Mouse (Mus musculus) forebrain, postnatal 0 days (tissue): ENCODE measurements at regions not wholly inside any gene's neighbourhood (a gene's known extent, or its start where the extent isn't known, plus 50 kb on each side); places are given as distances from the start of the nearest gene placed in this dataset.

ENCODE experiments used
- ATAC-seq: fragments of 200-750 bp; cut with Nextera tagmentation; 2 replicates; pipeline ENCODE4 v1.8.0; 2017; ENCODE audit warnings: mild to moderate bottlenecking, moderate library complexity
- DNase-seq: peaks from one replicate; pipeline ENCODE4 v3.0.0-alpha.2; 2015
- H3K27ac ChIP-seq: fragments of 300-500 bp; sonication (generic); 2 replicates; pipeline ENCODE4 v1.5.1; 2014; ENCODE audit warnings: low read depth, mild to moderate bottlenecking, antibody characterized with exemption, low read length, moderate library complexity, mixed read lengths
- H3K27me3 ChIP-seq: fragments of 300-500 bp; sonication (generic); 2 replicates; pipeline ENCODE4 v1.6.1; 2014; ENCODE audit warnings: mild to moderate bottlenecking, low read length, mixed read lengths; ENCODE audit not compliant: insufficient read depth
- H3K36me3 ChIP-seq: fragments of 300-500 bp; sonication (generic); 2 replicates; pipeline ENCODE4 v1.6.1; 2014; ENCODE audit warnings: mild to moderate bottlenecking, moderate library complexity; ENCODE audit not compliant: insufficient read depth
- H3K4me1 ChIP-seq: fragments of 300-500 bp; sonication (generic); 2 replicates; pipeline ENCODE4 v1.6.1; 2014; ENCODE audit warnings: antibody characterized with exemption; ENCODE audit not compliant: insufficient read depth
- H3K4me2 ChIP-seq: fragments of 300-500 bp; sonication (generic); 2 replicates; pipeline ENCODE4 v1.6.1; 2014; ENCODE audit warnings: low read depth, mild to moderate bottlenecking, moderate library complexity
- H3K4me3 ChIP-seq: fragments of 300-500 bp; sonication (generic); 2 replicates; pipeline ENCODE4 v1.5.1; 2014; ENCODE audit warnings: low read depth, low read length, mixed read lengths
- H3K9ac ChIP-seq: fragments of 300-500 bp; sonication (generic); 2 replicates; pipeline ENCODE4 v1.6.1; 2014; ENCODE audit warnings: mild to moderate bottlenecking
- H3K9me3 ChIP-seq: fragments of 300-500 bp; sonication (generic); 2 replicates; pipeline ENCODE4 v1.6.1; 2016; ENCODE audit warnings: low read length
- CTCF ChIP-seq: sonication (generic); IDR thresholded peaks from 2 replicates; pipeline ENCODE4 v1.5.1; 2016; ENCODE audit warnings: antibody characterized with exemption, control low read depth, low read depth
- WGBS: fragments of 180-500 bp; shearing (Covaris S2); extraction: QIAGEN DNeasy Blood & Tissue Kit; methylation state at CpG from one replicate; pipeline ENCODE4 v1.1.7; 2014; 5-methylcytosine and 5-hydroxymethylcytosine counted together

DNA sequence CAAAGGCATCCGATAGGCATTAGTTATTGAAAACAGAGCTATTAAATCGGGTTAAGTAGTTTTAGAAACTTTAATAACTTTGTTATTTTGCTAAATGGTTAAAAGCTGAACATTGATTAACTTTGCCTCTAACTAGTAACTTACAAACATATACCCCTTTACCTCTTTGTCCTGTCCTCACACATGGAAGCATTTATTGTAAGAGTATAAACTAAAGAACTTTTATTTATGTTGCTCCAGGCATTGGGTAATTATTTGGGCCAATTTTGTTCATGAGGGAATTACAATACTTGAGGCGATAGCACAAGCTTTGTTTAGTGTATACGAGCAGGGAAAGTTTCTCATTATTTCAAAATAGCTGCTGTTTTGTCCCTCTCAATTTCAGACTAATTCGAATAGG lies 328.4 kb upstream of the Gm9008 start:
- no peak overlapping the region for H3K9ac ChIP-seq
- H3K4me2 ChIP-seq, result no peak overlapping the region
- H3K27me3 ChIP-seq, result no peaks in the 10 kb centered on the region
- H3K4me3 ChIP-seq, result no peak overlapping the region
- no peaks in the 10 kb centered on the region for H3K36me3 ChIP-seq
- 40% methylated on average over 5 of the region's 5 CpGs for WGBS
- DNase-seq (no peak), ATAC-seq (no peak)
- no peak overlapping the region for H3K27ac ChIP-seq
- H3K9me3 ChIP-seq, result no peaks in the 10 kb centered on the region
- no peak for TF ChIP-seq CTCF
- no peaks in the 10 kb centered on the region for H3K4me1 ChIP-seq

DNA sequence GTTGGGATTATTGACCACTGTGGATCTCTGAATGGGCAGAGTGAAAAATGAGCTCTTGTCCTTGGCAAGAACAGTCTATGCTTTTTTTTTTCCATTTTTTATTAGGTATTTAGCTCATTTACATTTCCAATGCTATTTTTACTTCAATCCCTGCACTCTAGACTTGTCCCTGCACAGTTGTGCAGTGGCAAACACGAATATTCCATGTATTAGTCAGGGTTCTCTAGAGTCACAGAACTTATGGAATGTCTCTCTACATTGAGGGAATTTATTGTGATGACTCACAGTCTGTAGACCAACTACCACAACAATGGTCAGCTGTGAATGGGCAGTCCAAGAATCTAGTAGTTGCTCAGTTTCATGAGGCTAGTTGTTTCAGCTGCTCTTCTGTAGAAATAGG lies 305.4 kb upstream of the Gm9008 start:
- no peaks in the 10 kb centered on the region for H3K36me3 ChIP-seq
- no peak overlapping the region for H3K4me3 ChIP-seq
- H3K27ac ChIP-seq, result no peak overlapping the region
- no peak overlapping the region for H3K4me2 ChIP-seq
- WGBS, result 40% methylated on average over 1 of the region's 1 CpGs
- ATAC-seq (no peak), DNase-seq (no peak)
- TF ChIP-seq CTCF, result no peak
- no peak overlapping the region for H3K9ac ChIP-seq
- H3K9me3 ChIP-seq, result 0 out of 2 replicates have a peak, but pooled peaks cover 3% of the 10 kb centered on the region
- no peaks in the 10 kb centered on the region for H3K4me1 ChIP-seq
- H3K27me3 ChIP-seq, result no peaks in the 10 kb centered on the region

DNA sequence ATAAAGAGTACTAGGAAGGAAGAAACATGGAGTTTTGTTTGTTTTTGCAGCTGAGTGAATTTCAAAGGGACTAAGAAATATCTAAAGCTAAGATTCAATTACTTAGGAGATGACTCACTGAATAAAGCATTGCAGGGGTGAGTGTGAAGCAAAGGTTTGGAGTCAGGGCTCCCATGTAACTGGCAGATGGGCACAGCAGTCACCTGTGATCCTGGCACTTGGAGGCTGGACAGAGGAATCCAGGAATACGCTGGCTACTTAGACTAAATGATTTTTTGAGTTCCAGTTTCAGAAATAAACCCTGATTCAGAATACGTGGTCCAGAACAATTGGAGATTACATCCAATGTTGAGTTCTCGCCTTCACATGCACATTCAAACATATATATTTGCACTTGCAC lies 282.6 kb upstream of the Gm9008 start:
- 94% methylated on average over 3 of the region's 3 CpGs for WGBS
- no peaks in the 10 kb centered on the region for H3K36me3 ChIP-seq
- DNase-seq (no peak), ATAC-seq (no peak)
- no peak overlapping the region for H3K4me2 ChIP-seq
- H3K4me1 ChIP-seq, result no peaks in the 10 kb centered on the region
- H3K4me3 ChIP-seq, result no peak overlapping the region
- H3K9me3 ChIP-seq, result no peaks in the 10 kb centered on the region
- no peak overlapping the region for H3K27ac ChIP-seq
- no peak overlapping the region for H3K9ac ChIP-seq
- H3K27me3 ChIP-seq, result no peaks in the 10 kb centered on the region
- TF ChIP-seq CTCF, result no peak

DNA sequence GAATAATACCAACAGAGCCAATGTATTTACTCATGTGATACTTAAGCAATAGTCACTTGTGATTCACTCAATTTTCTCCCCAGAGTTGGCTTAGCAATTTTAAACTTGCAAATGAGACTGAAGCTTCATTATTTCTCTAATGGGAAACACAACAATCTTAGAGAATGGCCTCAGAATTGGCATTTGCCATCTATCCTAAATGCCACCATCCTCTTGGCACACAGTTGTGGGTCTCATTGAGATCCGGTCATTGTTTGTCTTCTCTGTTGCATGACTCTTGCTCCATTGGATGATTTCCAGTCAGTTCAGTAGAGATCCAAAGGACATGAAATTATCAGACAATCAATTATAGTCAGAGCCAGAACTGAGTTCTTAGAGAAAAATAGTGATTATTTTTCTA lies 280.6 kb upstream of the Gm9008 start:
- ATAC-seq, result no peak
- Histone ChIP-seq H3K4me2 (no peak overlapping the region), H3K4me1 (no peaks in the 10 kb centered on the region), H3K36me3 (no peaks in the 10 kb centered on the region), H3K27ac (no peak overlapping the region), H3K27me3 (no peaks in the 10 kb centered on the region), H3K4me3 (no peak overlapping the region), H3K9me3 (no peaks in the 10 kb centered on the region), H3K9ac (no peak overlapping the region)
- TF ChIP-seq CTCF, result no peak
- 60% methylated on average over 1 of the region's 1 CpGs for WGBS
- no peak for DNase-seq

DNA sequence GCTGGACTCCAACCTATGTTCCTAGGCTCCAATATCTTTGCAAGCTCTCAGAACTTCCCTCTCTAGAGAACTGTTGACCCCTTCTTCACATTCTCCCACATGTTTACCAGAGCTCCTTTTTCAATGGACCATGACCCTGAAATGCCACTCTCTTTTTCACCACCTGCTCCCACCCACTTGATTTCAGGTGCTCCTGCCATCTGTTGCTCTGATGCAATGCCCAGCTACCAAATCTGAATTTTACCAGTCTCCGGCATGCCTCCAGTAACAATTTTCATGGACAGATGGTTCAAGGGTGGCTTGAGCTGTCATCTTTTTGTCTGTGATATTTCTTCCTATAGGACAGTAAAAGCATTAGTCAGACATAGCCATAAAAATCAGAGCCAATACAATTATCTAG lies 279.5 kb upstream of the Gm9008 start:
- no peak for TF ChIP-seq CTCF
- H3K27me3 ChIP-seq, result no peaks in the 10 kb centered on the region
- ATAC-seq, result no peak
- no peak overlapping the region for H3K4me3 ChIP-seq
- DNase-seq, result no peak
- no peaks in the 10 kb centered on the region for H3K9me3 ChIP-seq
- H3K4me2 ChIP-seq, result no peak overlapping the region
- no peak overlapping the region for H3K27ac ChIP-seq
- WGBS, result 86% methylated on average over 1 of the region's 1 CpGs
- no peak overlapping the region for H3K9ac ChIP-seq
- H3K36me3 ChIP-seq, result no peaks in the 10 kb centered on the region
- H3K4me1 ChIP-seq, result no peaks in the 10 kb centered on the region

DNA sequence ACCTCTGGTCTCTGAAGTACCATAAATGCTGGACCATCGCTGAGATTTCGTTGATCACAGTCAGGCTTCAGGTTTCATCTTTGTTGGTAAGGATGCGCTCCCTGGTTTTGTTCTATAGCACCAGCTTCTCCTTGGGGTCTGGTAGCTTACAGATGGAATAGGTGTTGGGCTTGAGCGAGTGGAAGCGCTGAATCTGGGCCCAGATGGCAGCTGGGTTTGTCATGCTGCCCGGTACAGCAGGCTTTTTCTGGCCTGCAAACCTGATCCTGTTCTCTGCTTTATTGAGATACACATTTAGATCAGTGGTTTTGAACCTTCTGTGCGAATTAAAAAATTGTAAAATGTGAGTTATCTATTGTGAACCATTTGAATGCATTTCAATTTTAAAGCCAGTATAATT lies 266.3 kb upstream of the Gm9008 start:
- Histone ChIP-seq H3K27me3 (no peaks in the 10 kb centered on the region), H3K27ac (no peak overlapping the region), H3K9ac (no peak overlapping the region), H3K4me2 (no peak overlapping the region), H3K4me1 (no peaks in the 10 kb centered on the region), H3K4me3 (no peak overlapping the region), H3K9me3 (no peaks in the 10 kb centered on the region), H3K36me3 (no peaks in the 10 kb centered on the region)
- TF ChIP-seq CTCF, result no peak
- DNase-seq (peak; percentile 17), ATAC-seq (no peak)
- 81% methylated on average over 7 of the region's 7 CpGs for WGBS

DNA sequence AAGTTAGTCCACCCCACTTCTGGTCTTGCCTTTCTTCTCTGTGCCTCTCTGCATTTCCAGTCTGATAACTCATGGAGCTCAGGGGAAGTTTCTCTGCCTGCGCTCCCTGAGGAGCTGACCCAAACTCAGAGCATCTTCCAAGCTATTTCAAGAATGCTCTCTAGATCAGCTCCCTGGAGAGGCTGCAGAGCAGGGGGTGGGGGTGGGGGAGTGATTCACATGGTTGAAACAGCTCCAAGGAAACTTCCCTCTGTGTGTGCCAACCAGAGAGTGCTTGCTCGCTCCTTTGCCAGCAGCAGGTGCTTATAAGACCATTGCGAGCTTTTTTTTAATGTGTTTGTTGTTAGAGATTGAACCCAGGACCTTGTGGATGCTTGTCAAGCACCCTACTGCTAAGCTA lies 257.3 kb upstream of the Gm9008 start:
- no peaks in the 10 kb centered on the region for H3K9me3 ChIP-seq
- H3K36me3 ChIP-seq, result no peaks in the 10 kb centered on the region
- no peak overlapping the region for H3K4me2 ChIP-seq
- no peak overlapping the region for H3K4me3 ChIP-seq
- no peak for ATAC-seq
- no peak for TF ChIP-seq CTCF
- no peaks in the 10 kb centered on the region for H3K4me1 ChIP-seq
- H3K27ac ChIP-seq, result no peak overlapping the region
- peak; percentile 15 for DNase-seq
- WGBS, result 37% methylated on average over 3 of the region's 3 CpGs
- H3K27me3 ChIP-seq, result no peaks in the 10 kb centered on the region
- H3K9ac ChIP-seq, result no peak overlapping the region
